Mouse (Mus musculus): ENCODE results near the gene Hic2. TPM values are rescaled to one million over a fixed set of nuclear protein-coding genes. Genes with fewer than 3 reads are reported as not detected.
A peak's percentile ranks its signal among the peaks of the same experiment; 100 is the strongest.

The Hic2 gene
- polyA plus RNA-seq, 1 experiment from 2014 or later: 2.1 TPM

GRCm38 (mm10) chr16:17275721-17276120, 42.3 kb downstream of the Hic2 start, which contains the start of gene Tmem191c:
Gene Tmem191c (plus strand): TSS chr16:17276077.
- WGBS: 57% methylated on average over 7 of the region's 7 CpGs

DNA sequence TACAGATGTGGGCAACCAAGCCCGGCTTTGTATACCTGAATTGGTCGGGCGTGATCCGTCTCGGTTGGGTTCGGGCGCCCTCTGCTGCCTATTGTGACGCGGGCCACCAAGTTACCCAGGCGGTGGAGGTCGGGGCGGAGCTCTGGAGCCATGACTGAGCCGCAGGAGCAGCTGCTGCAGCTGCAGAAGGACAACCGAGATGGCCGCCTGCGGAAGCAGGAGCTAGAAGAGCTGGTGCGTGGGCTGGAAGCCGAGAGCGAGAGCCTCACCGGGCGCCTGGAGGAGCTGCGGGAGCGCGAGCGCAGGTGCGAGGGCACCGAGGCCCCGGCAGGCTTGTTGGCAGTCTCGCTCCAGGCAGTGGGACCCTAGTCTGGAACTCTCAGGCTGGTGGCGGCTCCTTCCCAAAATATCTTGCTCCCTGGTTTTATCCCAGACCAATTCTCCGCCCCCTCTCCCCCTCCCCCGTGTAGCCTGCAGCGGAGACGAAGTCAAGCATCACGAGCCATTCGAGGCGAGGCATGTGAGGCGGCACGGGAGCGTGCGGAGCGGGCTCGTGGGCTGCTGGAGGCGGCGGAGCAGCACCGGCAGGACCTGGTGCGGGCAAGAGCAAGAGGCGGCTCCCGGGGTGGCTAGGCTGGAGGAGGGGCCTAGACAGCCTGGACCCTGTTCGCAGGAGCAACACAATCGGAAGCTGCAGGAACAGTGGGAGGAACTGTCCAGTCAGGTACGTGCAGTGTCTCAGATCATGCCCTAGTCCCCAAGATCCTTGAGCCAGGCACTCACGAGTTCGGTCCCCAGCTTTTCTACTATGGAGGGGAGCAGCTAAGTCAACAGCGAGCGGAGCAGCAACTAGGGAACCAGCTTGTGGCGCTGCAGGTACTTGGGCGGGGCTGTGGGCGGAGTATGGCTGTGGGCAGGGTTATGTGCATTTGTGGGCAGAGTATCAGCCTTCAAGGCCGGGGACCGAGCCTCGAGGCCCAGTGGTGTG, 43.1 kb downstream of the Hic2 start:
- Histone ChIP-seq H3K27me3 (ENCODE audit: control insufficient read depth, insufficient read depth, low read length) (no peaks in the 10 kb centered on the region), H3K4me2 (replicated peaks; ENCODE audit: low read depth) (peak overlapping the region; percentile 97), H3K4me3 (ENCODE audit: low read depth, low read length) (peak overlapping the region; percentile 62), H3K9me3 (ENCODE audit: control insufficient read depth, low read length) (no peaks in the 10 kb centered on the region), H3K4me1 (replicated peaks; ENCODE audit: control insufficient read depth, insufficient read depth) (peaks cover 6% of the 10 kb centered on the region; the same call in 1 of the 2 replicates), H3K27ac (replicated peaks) (0 out of 2 replicates have a peak overlapping the region, but pooled peaks have one; percentile 49), H3K36me3 (ENCODE audit: control insufficient read depth, insufficient read depth, low read length) (peaks cover 7% of the 10 kb centered on the region), H3K9ac (ENCODE audit: low read length) (peak overlapping the region; percentile 56)
- WGBS: under 1% methylated on average over 60 of the region's 62 CpGs
- TF ChIP-seq EP300 (optimal IDR thresholded peaks at IDR 0.05): no peak
- peak; percentile 97 for TF ChIP-seq CTCF (IDR thresholded peaks at IDR 0.05; ENCODE audit: low read depth)
- ATAC-seq (ENCODE audit: low FRiP score, low TSS enrichment): peak; percentile 88
- peak; percentile 95 for DNase-seq (ENCODE audit: low spot score)

More at GRCm38 (mm10) chr16:17275721-17276120, 42.3 kb downstream of the Hic2 start, which contains the start of gene Tmem191c:
- H3K4me1 ChIP-seq (replicated peaks; ENCODE audit: control insufficient read depth, insufficient read depth): peaks cover 6% of the 10 kb centered on the region; the same call in 1 of the 2 replicates
- TF ChIP-seq CTCF (IDR thresholded peaks at IDR 0.05; ENCODE audit: low read depth): no peak
- TF ChIP-seq EP300 (optimal IDR thresholded peaks at IDR 0.05): no peak
- H3K36me3 ChIP-seq (ENCODE audit: control insufficient read depth, insufficient read depth, low read length): 0 out of 2 replicates have a peak, but pooled peaks cover 2% of the 10 kb centered on the region
- no peaks in the 10 kb centered on the region for H3K27me3 ChIP-seq (ENCODE audit: control insufficient read depth, insufficient read depth, low read length)
- H3K9ac ChIP-seq (ENCODE audit: low read length): peak within 1 kb of the TSS; percentile 56
- DNase-seq (ENCODE audit: low spot score) (no peak), ATAC-seq (ENCODE audit: low FRiP score, low TSS enrichment) (no peak)
- 0 out of 2 replicates have a peak, but pooled peaks cover 4% of the 10 kb centered on the region for H3K9me3 ChIP-seq (ENCODE audit: control insufficient read depth, low read length)
- H3K27ac ChIP-seq (replicated peaks): 0 out of 2 replicates have a peak within 1 kb of the TSS, but pooled peaks have one; percentile 49
- H3K4me3 ChIP-seq (ENCODE audit: low read depth, low read length): peak within 1 kb of the TSS; percentile 62
- H3K4me2 ChIP-seq (replicated peaks; ENCODE audit: low read depth): peak within 1 kb of the TSS; percentile 97

DNA sequence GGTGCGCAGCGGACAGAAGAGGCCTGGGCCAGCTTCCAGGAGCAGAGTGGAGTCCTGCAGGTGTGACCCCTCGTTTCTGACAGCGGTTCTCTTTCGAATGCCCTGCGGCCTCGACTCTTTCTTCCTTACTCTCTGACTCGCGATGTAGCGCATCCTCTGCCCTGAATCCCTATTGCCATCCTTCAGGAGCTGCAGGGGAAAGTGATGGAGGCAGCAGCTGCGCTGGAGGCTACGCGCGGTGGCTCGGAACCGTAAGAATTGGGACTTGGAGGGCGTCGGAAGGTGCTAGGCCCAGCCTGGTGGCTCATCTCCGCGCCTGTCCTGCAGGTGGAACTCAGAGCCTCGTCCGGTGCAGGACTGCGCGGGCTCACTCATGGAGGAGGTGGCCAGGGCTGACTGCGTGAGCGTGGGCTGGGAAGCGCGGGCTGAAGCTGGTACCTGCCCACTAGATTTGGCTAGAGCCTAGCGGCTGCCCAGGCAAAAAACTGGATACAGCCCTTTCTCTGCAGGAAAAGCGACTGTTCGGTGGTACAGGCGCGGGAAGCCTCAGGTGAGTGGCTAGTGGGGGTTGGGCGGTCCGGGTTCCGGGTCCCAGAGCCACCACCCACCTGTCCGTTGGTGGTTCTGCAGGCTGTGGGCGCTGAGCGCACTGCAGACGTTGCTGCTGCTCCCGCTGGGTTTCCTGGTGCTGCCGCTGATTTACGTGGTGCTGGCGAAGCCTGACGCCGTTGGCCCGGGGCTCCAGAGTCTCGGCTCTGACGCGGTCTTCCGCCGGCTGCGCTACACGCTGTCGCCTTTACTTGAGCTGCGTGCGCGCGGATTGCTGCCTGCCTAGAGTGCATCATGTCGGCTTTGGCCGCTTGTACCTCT, 44.2 kb downstream of the Hic2 start:
- H3K36me3 ChIP-seq (ENCODE audit: control insufficient read depth, insufficient read depth, low read length): peaks cover 11% of the 10 kb centered on the region
- H3K4me3 ChIP-seq (ENCODE audit: low read depth, low read length): peak overlapping the region; percentile 62
- H3K9ac ChIP-seq (ENCODE audit: low read length): no peak overlapping the region
- TF ChIP-seq EP300 (optimal IDR thresholded peaks at IDR 0.05) (no peak), CTCF (IDR thresholded peaks at IDR 0.05; ENCODE audit: low read depth) (no peak)
- 10% methylated on average over 61 of the region's 61 CpGs for WGBS
- no peaks in the 10 kb centered on the region for H3K27me3 ChIP-seq (ENCODE audit: control insufficient read depth, insufficient read depth, low read length)
- no peaks in the 10 kb centered on the region for H3K9me3 ChIP-seq (ENCODE audit: control insufficient read depth, low read length)
- DNase-seq (ENCODE audit: low spot score): peak; percentile 48
- H3K27ac ChIP-seq (replicated peaks): no peak overlapping the region
- H3K4me2 ChIP-seq (replicated peaks; ENCODE audit: low read depth): peak overlapping the region; percentile 97
- H3K4me1 ChIP-seq (replicated peaks; ENCODE audit: control insufficient read depth, insufficient read depth): peaks cover 6% of the 10 kb centered on the region; the same call in 1 of the 2 replicates
- peak; percentile 6; the same call in 1 of the 2 replicates for ATAC-seq (ENCODE audit: low FRiP score, low TSS enrichment)

DNA sequence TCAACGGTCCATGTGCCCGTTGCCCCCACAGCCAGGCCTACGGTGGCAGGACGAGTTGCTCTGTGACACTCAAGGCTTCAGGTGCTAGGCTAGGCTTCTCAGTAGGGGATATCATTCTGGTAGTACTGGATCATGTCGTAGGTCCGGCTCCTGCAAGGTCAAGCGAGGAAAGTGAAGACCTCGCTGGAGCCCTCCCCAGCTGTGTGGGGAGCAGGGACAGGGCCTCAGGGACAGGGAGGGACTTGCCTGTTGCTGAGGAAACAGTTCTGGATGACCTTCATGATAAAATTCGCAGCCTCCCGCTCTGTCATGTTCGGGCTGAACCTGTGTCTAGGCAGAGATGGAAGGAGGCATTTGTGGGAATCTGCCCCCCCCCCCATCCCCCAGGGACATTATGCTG, 47.1 kb downstream of the Hic2 start:
- ATAC-seq (ENCODE audit: low FRiP score, low TSS enrichment): no peak

DNA sequence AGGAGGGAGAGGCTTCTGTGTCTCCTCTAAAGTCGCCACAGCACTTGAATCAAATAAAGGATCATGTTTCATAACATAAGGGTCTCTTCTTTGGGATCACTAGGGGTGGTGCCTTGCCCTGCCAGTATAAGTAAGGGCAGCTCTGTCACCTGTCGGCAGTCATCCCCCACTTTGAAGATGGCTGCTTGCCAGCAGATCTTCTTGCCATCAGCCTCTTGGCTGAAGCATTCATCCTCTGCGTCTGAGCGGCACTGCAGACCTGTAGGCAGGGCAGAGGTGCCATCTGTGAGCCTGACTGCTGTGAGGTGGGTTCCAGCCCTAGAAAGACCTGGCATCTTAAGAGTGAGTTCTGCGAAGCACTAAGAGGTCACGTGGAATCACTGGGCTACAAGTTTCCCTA, 49.8 kb downstream of the Hic2 start:
- DNase-seq (ENCODE audit: low spot score) (no peak), ATAC-seq (ENCODE audit: low FRiP score, low TSS enrichment) (no peak)
- Histone ChIP-seq H3K4me1 (replicated peaks; ENCODE audit: control insufficient read depth, insufficient read depth) (no peaks in the 10 kb centered on the region), H3K9me3 (ENCODE audit: control insufficient read depth, low read length) (no peaks in the 10 kb centered on the region), H3K9ac (ENCODE audit: low read length) (no peak overlapping the region), H3K4me2 (replicated peaks; ENCODE audit: low read depth) (no peak overlapping the region), H3K27ac (replicated peaks) (no peak overlapping the region), H3K36me3 (ENCODE audit: control insufficient read depth, insufficient read depth, low read length) (peaks cover 19% of the 10 kb centered on the region), H3K27me3 (ENCODE audit: control insufficient read depth, insufficient read depth, low read length) (no peaks in the 10 kb centered on the region), H3K4me3 (ENCODE audit: low read depth, low read length) (no peak overlapping the region)
- TF ChIP-seq CTCF (IDR thresholded peaks at IDR 0.05; ENCODE audit: low read depth) (no peak), EP300 (optimal IDR thresholded peaks at IDR 0.05) (no peak)
- WGBS: 72% methylated on average over 6 of the region's 6 CpGs

More for the DNA sequence above, 47.1 kb downstream of the Hic2 start:
- peaks cover 6% of the 10 kb centered on the region; the same call in 1 of the 2 replicates for H3K4me1 ChIP-seq (replicated peaks; ENCODE audit: control insufficient read depth, insufficient read depth)
- no peak overlapping the region for H3K9ac ChIP-seq (ENCODE audit: low read length)
- H3K4me2 ChIP-seq (replicated peaks; ENCODE audit: low read depth): no peak overlapping the region
- H3K27me3 ChIP-seq (ENCODE audit: control insufficient read depth, insufficient read depth, low read length): no peaks in the 10 kb centered on the region
- H3K27ac ChIP-seq (replicated peaks): no peak overlapping the region
- no peak for TF ChIP-seq EP300 (optimal IDR thresholded peaks at IDR 0.05)
- TF ChIP-seq CTCF (IDR thresholded peaks at IDR 0.05; ENCODE audit: low read depth): no peak
- DNase-seq (ENCODE audit: low spot score): no peak
- no peak overlapping the region for H3K4me3 ChIP-seq (ENCODE audit: low read depth, low read length)
- WGBS: 86% methylated on average over 11 of the region's 11 CpGs
- peaks cover 14% of the 10 kb centered on the region for H3K36me3 ChIP-seq (ENCODE audit: control insufficient read depth, insufficient read depth, low read length)
- H3K9me3 ChIP-seq (ENCODE audit: control insufficient read depth, low read length): no peaks in the 10 kb centered on the region
